Mouse (Mus musculus): ENCODE measurements around the gene Kcnn4. TPM values are rescaled to one million over a fixed set of nuclear protein-coding genes. Genes with fewer than 3 reads are reported as not detected.
A peak's percentile ranks its signal among the peaks of the same experiment; 100 is the strongest.

Gene Kcnn4
- polyA plus RNA-seq, 1 experiment from 2014 or later: 0.45 TPM

- WGBS: 44% methylated on average over 8 of the region's 8 CpGs
- ATAC-seq (ENCODE audit: low FRiP score, low TSS enrichment): no peak; the same call in 1 of the 2 replicates
Observed at GRCm38 (mm10) chr7:24422251-24422650, 52.2 kb downstream of the Kcnn4 start.

GRCm38 (mm10) chr7:24423107-24423763 is 53.2 kb downstream of the Kcnn4 start:
- Histone ChIP-seq H3K4me1 (ENCODE audit: control insufficient read depth, insufficient read depth, low read length) (peaks cover 15% of the 10 kb centered on the region; the same call in 1 of the 2 replicates), H3K27ac (replicated peaks; ENCODE audit: low read depth, low read length) (no peak overlapping the region), H3K27me3 (ENCODE audit: control insufficient read depth, insufficient read depth, low read length) (no peaks in the 10 kb centered on the region), H3K36me3 (ENCODE audit: control insufficient read depth, insufficient read depth, low read length) (peaks cover 25% of the 10 kb centered on the region), H3K9me3 (ENCODE audit: control insufficient read depth, low read length) (no peaks in the 10 kb centered on the region), H3K4me3 (replicated peaks; ENCODE audit: low read depth, low read length) (no peak overlapping the region), H3K4me2 (ENCODE audit: low read length) (no peak overlapping the region), H3K9ac (replicated peaks; ENCODE audit: low read length) (no peak overlapping the region)
- WGBS: 94% methylated on average over 15 of the region's 15 CpGs
- DNase-seq (no peak), ATAC-seq (ENCODE audit: low FRiP score, low TSS enrichment) (no peak)

More at GRCm38 (mm10) chr7:24422251-24422650, 52.2 kb downstream of the Kcnn4 start:
- Histone ChIP-seq H3K4me2 (ENCODE audit: low read length) (no peak overlapping the region), H3K9me3 (ENCODE audit: control insufficient read depth, low read length) (no peaks in the 10 kb centered on the region), H3K27me3 (ENCODE audit: control insufficient read depth, insufficient read depth, low read length) (no peaks in the 10 kb centered on the region), H3K27ac (replicated peaks; ENCODE audit: low read depth, low read length) (no peak overlapping the region), H3K4me3 (replicated peaks; ENCODE audit: low read depth, low read length) (no peak overlapping the region), H3K4me1 (ENCODE audit: control insufficient read depth, insufficient read depth, low read length) (peaks cover 15% of the 10 kb centered on the region; the same call in 1 of the 2 replicates), H3K36me3 (ENCODE audit: control insufficient read depth, insufficient read depth, low read length) (peaks cover 25% of the 10 kb centered on the region), H3K9ac (replicated peaks; ENCODE audit: low read length) (no peak overlapping the region)
- DNase-seq: peak; percentile 8

- H3K4me3 ChIP-seq (replicated peaks; ENCODE audit: low read depth, low read length): no peak overlapping the region
- H3K9ac ChIP-seq (replicated peaks; ENCODE audit: low read length): no peak overlapping the region
- no peaks in the 10 kb centered on the region for H3K27me3 ChIP-seq (ENCODE audit: control insufficient read depth, insufficient read depth, low read length)
- ATAC-seq (ENCODE audit: low FRiP score, low TSS enrichment) (no peak), DNase-seq (peak; percentile 34)
- 86% methylated on average over 12 of the region's 12 CpGs for WGBS
- H3K4me1 ChIP-seq (ENCODE audit: control insufficient read depth, insufficient read depth, low read length): peaks cover 13% of the 10 kb centered on the region; the same call in 1 of the 2 replicates
- H3K36me3 ChIP-seq (ENCODE audit: control insufficient read depth, insufficient read depth, low read length): peaks cover 25% of the 10 kb centered on the region
- H3K27ac ChIP-seq (replicated peaks; ENCODE audit: low read depth, low read length): no peak overlapping the region
- H3K4me2 ChIP-seq (ENCODE audit: low read length): no peak overlapping the region
- H3K9me3 ChIP-seq (ENCODE audit: control insufficient read depth, low read length): no peaks in the 10 kb centered on the region
Observed at GRCm38 (mm10) chr7:24423956-24424732, 54.1 kb downstream of the Kcnn4 start.

- Histone ChIP-seq H3K4me2 (ENCODE audit: low read length) (no peak overlapping the region), H3K4me3 (replicated peaks; ENCODE audit: low read depth, low read length) (no peak overlapping the region), H3K9me3 (ENCODE audit: control insufficient read depth, low read length) (no peaks in the 10 kb centered on the region), H3K9ac (replicated peaks; ENCODE audit: low read length) (no peak overlapping the region), H3K4me1 (ENCODE audit: control insufficient read depth, insufficient read depth, low read length) (peaks cover 4% of the 10 kb centered on the region; the same call in 1 of the 2 replicates), H3K36me3 (ENCODE audit: control insufficient read depth, insufficient read depth, low read length) (peaks cover 21% of the 10 kb centered on the region), H3K27ac (replicated peaks; ENCODE audit: low read depth, low read length) (no peak overlapping the region), H3K27me3 (ENCODE audit: control insufficient read depth, insufficient read depth, low read length) (no peaks in the 10 kb centered on the region)
- 86% methylated on average over 9 of the region's 9 CpGs for WGBS
- DNase-seq (no peak), ATAC-seq (ENCODE audit: low FRiP score, low TSS enrichment) (no peak)
Observed at GRCm38 (mm10) chr7:24425919-24426318, 55.9 kb downstream of the Kcnn4 start.

GRCm38 (mm10) chr7:24427168-24427567 is 57.1 kb downstream of the Kcnn4 start:
- no peak for ATAC-seq (ENCODE audit: low FRiP score, low TSS enrichment)
- H3K9ac ChIP-seq (replicated peaks; ENCODE audit: low read length): no peak overlapping the region
- H3K4me3 ChIP-seq (replicated peaks; ENCODE audit: low read depth, low read length): no peak overlapping the region
- no peaks in the 10 kb centered on the region for H3K9me3 ChIP-seq (ENCODE audit: control insufficient read depth, low read length)
- no peak for DNase-seq
- H3K4me2 ChIP-seq (ENCODE audit: low read length): no peak overlapping the region
- WGBS: 93% methylated on average over 8 of the region's 8 CpGs
- no peaks in the 10 kb centered on the region for H3K4me1 ChIP-seq (ENCODE audit: control insufficient read depth, insufficient read depth, low read length)
- no peak overlapping the region for H3K27ac ChIP-seq (replicated peaks; ENCODE audit: low read depth, low read length)
- H3K27me3 ChIP-seq (ENCODE audit: control insufficient read depth, insufficient read depth, low read length): no peaks in the 10 kb centered on the region
- H3K36me3 ChIP-seq (ENCODE audit: control insufficient read depth, insufficient read depth, low read length): peaks cover 12% of the 10 kb centered on the region

- Histone ChIP-seq H3K4me3 (replicated peaks; ENCODE audit: low read depth, low read length) (no peak overlapping the region), H3K4me1 (ENCODE audit: control insufficient read depth, insufficient read depth, low read length) (no peaks in the 10 kb centered on the region), H3K27ac (replicated peaks; ENCODE audit: low read depth, low read length) (no peak overlapping the region), H3K27me3 (ENCODE audit: control insufficient read depth, insufficient read depth, low read length) (no peaks in the 10 kb centered on the region), H3K9me3 (ENCODE audit: control insufficient read depth, low read length) (no peaks in the 10 kb centered on the region), H3K4me2 (ENCODE audit: low read length) (no peak overlapping the region), H3K36me3 (ENCODE audit: control insufficient read depth, insufficient read depth, low read length) (peaks cover 2% of the 10 kb centered on the region; the same call in 1 of the 2 replicates), H3K9ac (replicated peaks; ENCODE audit: low read length) (no peak overlapping the region)
- ATAC-seq (ENCODE audit: low FRiP score, low TSS enrichment): no peak
- 85% methylated on average over 5 of the region's 5 CpGs for WGBS
- DNase-seq: no peak
Observed at GRCm38 (mm10) chr7:24428725-24429124, 58.7 kb downstream of the Kcnn4 start.

- no peaks in the 10 kb centered on the region for H3K36me3 ChIP-seq (ENCODE audit: control insufficient read depth, insufficient read depth, low read length)
- DNase-seq (peak; percentile 18), ATAC-seq (ENCODE audit: low FRiP score, low TSS enrichment) (no peak)
- H3K27ac ChIP-seq (replicated peaks; ENCODE audit: low read depth, low read length): no peak overlapping the region
- no peak overlapping the region for H3K4me2 ChIP-seq (ENCODE audit: low read length)
- no peak overlapping the region for H3K9ac ChIP-seq (replicated peaks; ENCODE audit: low read length)
- no peak overlapping the region for H3K4me3 ChIP-seq (replicated peaks; ENCODE audit: low read depth, low read length)
- H3K9me3 ChIP-seq (ENCODE audit: control insufficient read depth, low read length): no peaks in the 10 kb centered on the region
- no peaks in the 10 kb centered on the region for H3K27me3 ChIP-seq (ENCODE audit: control insufficient read depth, insufficient read depth, low read length)
- WGBS: 73% methylated on average over 16 of the region's 16 CpGs
- no peaks in the 10 kb centered on the region for H3K4me1 ChIP-seq (ENCODE audit: control insufficient read depth, insufficient read depth, low read length)
Observed at GRCm38 (mm10) chr7:24429413-24430112, 59.5 kb downstream of the Kcnn4 start.

- H3K9ac ChIP-seq (replicated peaks; ENCODE audit: low read length): no peak overlapping the region
- no peak overlapping the region for H3K4me2 ChIP-seq (ENCODE audit: low read length)
- DNase-seq (no peak), ATAC-seq (ENCODE audit: low FRiP score, low TSS enrichment) (no peak)
- H3K36me3 ChIP-seq (ENCODE audit: control insufficient read depth, insufficient read depth, low read length): no peaks in the 10 kb centered on the region
- 94% methylated on average over 15 of the region's 15 CpGs for WGBS
- H3K27me3 ChIP-seq (ENCODE audit: control insufficient read depth, insufficient read depth, low read length): no peaks in the 10 kb centered on the region
- H3K27ac ChIP-seq (replicated peaks; ENCODE audit: low read depth, low read length): no peak overlapping the region
- H3K9me3 ChIP-seq (ENCODE audit: control insufficient read depth, low read length): no peaks in the 10 kb centered on the region
- no peak overlapping the region for H3K4me3 ChIP-seq (replicated peaks; ENCODE audit: low read depth, low read length)
- no peaks in the 10 kb centered on the region for H3K4me1 ChIP-seq (ENCODE audit: control insufficient read depth, insufficient read depth, low read length)
Observed at GRCm38 (mm10) chr7:24430551-24431345, 60.7 kb downstream of the Kcnn4 start.

Measured in midbrain, embryonic 14.5 days (tissue).